Mouse (Mus musculus) forebrain, embryonic 10.5 days (tissue): Measurements from ENCODE around the gene AI661453. TPM values are rescaled to one million over a fixed set of nuclear protein-coding genes. Genes with fewer than 3 reads are reported as not detected.

Source experiments
- DNase-seq: peaks from one replicate; pipeline ENCODE4 v3.0.0-alpha.2; 2017; ENCODE audit warnings: low spot score; ENCODE audit errors: extremely low spot score
- H3K27ac ChIP-seq: fragments of 300-500 bp; sonication (generic); 2 replicates; pipeline ENCODE4 v1.5.1; 2016; ENCODE audit warnings: mild to moderate bottlenecking
- H3K27me3 ChIP-seq: fragments of 300-500 bp; sonication (generic); 2 replicates; pipeline ENCODE4 v1.6.1; 2016; ENCODE audit warnings: mild to moderate bottlenecking; ENCODE audit not compliant: poor library complexity, severe bottlenecking
- H3K36me3 ChIP-seq: fragments of 300-500 bp; sonication (generic); replicated peaks from 2 replicates; pipeline ENCODE4 v1.6.1; 2016; ENCODE audit warnings: mild to moderate bottlenecking, moderate library complexity
- H3K4me1 ChIP-seq: fragments of 300-500 bp; sonication (generic); 2 replicates; pipeline ENCODE4 v1.6.1; 2016
- H3K4me3 ChIP-seq: fragments of 300-500 bp; sonication (generic); 2 replicates; pipeline ENCODE4 v1.5.1; 2016; ENCODE audit warnings: mild to moderate bottlenecking, moderate library complexity
- H3K9me3 ChIP-seq: fragments of 300-500 bp; sonication (generic); 2 replicates; pipeline ENCODE4 v1.6.1; 2016; ENCODE audit warnings: mild to moderate bottlenecking, moderate library complexity
- WGBS: fragments of 180-500 bp; shearing (Covaris S2); methylation state at CpG from one replicate; pipeline ENCODE4 v1.1.7; 2016; 5-methylcytosine and 5-hydroxymethylcytosine counted together
- polyA plus RNA-seq: library from polyadenylated mRNA; unstranded; fragments of >200 nt; fragmentation: Nextera tagmentation; extraction: Ambion mirVana; gene quantifications from 2 replicates; pipeline ENCODE4 v1.2.1, GENCODE M21; 2016

Gene AI661453
- polyA plus RNA-seq, 1 experiment from 2014 or later: 0.22 TPM

- no peaks in the 10 kb centered on the region for H3K36me3 ChIP-seq
- H3K4me1 ChIP-seq: peaks cover 41% of the 10 kb centered on the region
- DNase-seq: no peak
- no peak overlapping the region for H3K4me3 ChIP-seq
- H3K27me3 ChIP-seq: peaks cover 70% of the 10 kb centered on the region
- no peak overlapping the region for H3K27ac ChIP-seq
- WGBS: 81% methylated on average over 3 of the region's 3 CpGs
- H3K9me3 ChIP-seq: no peaks in the 10 kb centered on the region
Measured at GRCm38 (mm10) chr17:47461688-47462087, 25.3 kb downstream of the AI661453 start.

GRCm38 (mm10) chr17:47462209-47462608 lies 25.8 kb downstream of the AI661453 start:
- whole genome bisulfite sequencing: 88% methylated on average over 7 of the region's 7 CpGs
- peaks cover 42% of the 10 kb centered on the region for H3K4me1 ChIP-seq
- no peaks in the 10 kb centered on the region for H3K36me3 ChIP-seq
- H3K4me3 ChIP-seq: no peak overlapping the region
- H3K27me3 ChIP-seq: peaks cover 76% of the 10 kb centered on the region
- DNase-seq: no peak
- no peaks in the 10 kb centered on the region for H3K9me3 ChIP-seq
- H3K27ac ChIP-seq: no peak overlapping the region

- DNase-seq: no peak
Measured at GRCm38 (mm10) chr17:47462728-47463388, 26.4 kb downstream of the AI661453 start.

GRCm38 (mm10) chr17:47464248-47464965 lies 28.0 kb downstream of the AI661453 start:
- Histone ChIP-seq H3K4me1 (peaks cover 53% of the 10 kb centered on the region), H3K27me3 (peaks cover 97% of the 10 kb centered on the region), H3K4me3 (no peak overlapping the region), H3K36me3 (no peaks in the 10 kb centered on the region), H3K27ac (no peak overlapping the region), H3K9me3 (no peaks in the 10 kb centered on the region)
- no peak for DNase-seq
- WGBS: 48% methylated on average over 12 of the region's 12 CpGs

More at GRCm38 (mm10) chr17:47462728-47463388, 26.4 kb downstream of the AI661453 start:
- 55% methylated on average over 9 of the region's 9 CpGs for WGBS
- Histone ChIP-seq H3K27ac (no peak overlapping the region), H3K9me3 (no peaks in the 10 kb centered on the region), H3K27me3 (peaks cover 82% of the 10 kb centered on the region), H3K4me3 (no peak overlapping the region), H3K36me3 (no peaks in the 10 kb centered on the region), H3K4me1 (peaks cover 44% of the 10 kb centered on the region)

- Histone ChIP-seq H3K27ac (no peak overlapping the region), H3K4me3 (no peak overlapping the region), H3K36me3 (no peaks in the 10 kb centered on the region), H3K27me3 (peaks cover 97% of the 10 kb centered on the region), H3K4me1 (peaks cover 53% of the 10 kb centered on the region), H3K9me3 (no peaks in the 10 kb centered on the region)
- 83% methylated on average over 11 of the region's 11 CpGs for WGBS
- no peak for DNase-seq
Measured at GRCm38 (mm10) chr17:47465016-47465415, 28.6 kb downstream of the AI661453 start.

GRCm38 (mm10) chr17:47466284-47466683 lies 29.9 kb downstream of the AI661453 start:
- Histone ChIP-seq H3K9me3 (no peaks in the 10 kb centered on the region), H3K4me1 (peaks cover 53% of the 10 kb centered on the region), H3K27ac (no peak overlapping the region), H3K27me3 (peaks cover 97% of the 10 kb centered on the region), H3K4me3 (no peak overlapping the region), H3K36me3 (no peaks in the 10 kb centered on the region)
- WGBS: 39% methylated on average over 9 of the region's 9 CpGs
- no peak for DNase-seq

- H3K4me1 ChIP-seq: peaks cover 48% of the 10 kb centered on the region
- WGBS: 61% methylated on average over 11 of the region's 11 CpGs
- H3K9me3 ChIP-seq: no peaks in the 10 kb centered on the region
- H3K36me3 ChIP-seq: no peaks in the 10 kb centered on the region
- peaks cover 93% of the 10 kb centered on the region for H3K27me3 ChIP-seq
- DNase-seq: no peak
- H3K4me3 ChIP-seq: peak overlapping the region; percentile 43; the same call in 1 of the 2 replicates
- H3K27ac ChIP-seq: no peak overlapping the region
Measured at GRCm38 (mm10) chr17:47467659-47468058, 31.2 kb downstream of the AI661453 start.

GRCm38 (mm10) chr17:47468063-47468462 lies 31.6 kb downstream of the AI661453 start:
- peaks cover 46% of the 10 kb centered on the region for H3K4me1 ChIP-seq
- peak overlapping the region; percentile 43 for H3K4me3 ChIP-seq
- 0 out of 2 replicates have a peak overlapping the region, but pooled peaks have one; percentile 32 for H3K27ac ChIP-seq
- 16% methylated on average over 14 of the region's 14 CpGs for WGBS
- H3K27me3 ChIP-seq: peaks cover 93% of the 10 kb centered on the region
- no peaks in the 10 kb centered on the region for H3K9me3 ChIP-seq
- DNase-seq: no peak
- H3K36me3 ChIP-seq: no peaks in the 10 kb centered on the region

- H3K27me3 ChIP-seq: peaks cover 96% of the 10 kb centered on the region
- peaks cover 46% of the 10 kb centered on the region for H3K4me1 ChIP-seq
Measured at GRCm38 (mm10) chr17:47468466-47468865, 32.1 kb downstream of the AI661453 start.

GRCm38 (mm10) chr17:47469642-47470041 lies 33.2 kb downstream of the AI661453 start:
- no peak overlapping the region for H3K4me3 ChIP-seq
- 87% methylated on average over 4 of the region's 4 CpGs for WGBS
- peaks cover 89% of the 10 kb centered on the region for H3K27me3 ChIP-seq
- H3K4me1 ChIP-seq: peaks cover 34% of the 10 kb centered on the region
- no peak overlapping the region for H3K27ac ChIP-seq
- H3K36me3 ChIP-seq: no peaks in the 10 kb centered on the region
- no peaks in the 10 kb centered on the region for H3K9me3 ChIP-seq
- no peak for DNase-seq

More at GRCm38 (mm10) chr17:47468466-47468865, 32.1 kb downstream of the AI661453 start:
- Histone ChIP-seq H3K36me3 (no peaks in the 10 kb centered on the region), H3K9me3 (no peaks in the 10 kb centered on the region), H3K27ac (0 out of 2 replicates have a peak overlapping the region, but pooled peaks have one; percentile 32), H3K4me3 (peak overlapping the region; percentile 43)
- no peak for DNase-seq
- WGBS: 6% methylated on average over 34 of the region's 34 CpGs

GRCm38 (mm10) chr17:47470121-47470520 lies 33.7 kb downstream of the AI661453 start:
- whole genome bisulfite sequencing: 92% methylated on average over 4 of the region's 4 CpGs
- no peak overlapping the region for H3K27ac ChIP-seq
- H3K27me3 ChIP-seq: peaks cover 84% of the 10 kb centered on the region
- peaks cover 30% of the 10 kb centered on the region for H3K4me1 ChIP-seq
- no peak overlapping the region for H3K4me3 ChIP-seq
- no peaks in the 10 kb centered on the region for H3K9me3 ChIP-seq
- H3K36me3 ChIP-seq: no peaks in the 10 kb centered on the region
- DNase-seq: no peak

- H3K36me3 ChIP-seq: no peaks in the 10 kb centered on the region
- no peak overlapping the region for H3K4me3 ChIP-seq
- WGBS: 88% methylated on average over 5 of the region's 5 CpGs
- peaks cover 78% of the 10 kb centered on the region for H3K27me3 ChIP-seq
- H3K27ac ChIP-seq: no peak overlapping the region
- peaks cover 24% of the 10 kb centered on the region for H3K4me1 ChIP-seq
- H3K9me3 ChIP-seq: no peaks in the 10 kb centered on the region
- no peak for DNase-seq
Measured at GRCm38 (mm10) chr17:47470686-47471085, 34.3 kb downstream of the AI661453 start.
